Mouse (Mus musculus): Measurements from ENCODE around the gene Cdkl3.

The Cdkl3 gene

GRCm38 (mm10) chr11:52018217-52018616 is 14.2 kb downstream of the Cdkl3 start:
- no peak for DNase-seq

- DNase-seq = no peak
Measured at GRCm38 (mm10) chr11:52032356-52032755, 28.3 kb downstream of the Cdkl3 start.

GRCm38 (mm10) chr11:52033953-52034352 is 29.9 kb downstream of the Cdkl3 start:
- DNase-seq = no peak

- DNase-seq = peak; percentile 18 to 20
Measured at GRCm38 (mm10) chr11:52035905-52036304, 31.9 kb downstream of the Cdkl3 start.

- DNase-seq = no peak
Measured at GRCm38 (mm10) chr11:52037659-52038058, 33.6 kb downstream of the Cdkl3 start.

- DNase-seq = no peak
Measured at GRCm38 (mm10) chr11:52043224-52043623, 39.2 kb downstream of the Cdkl3 start.

- DNase-seq = no peak
Measured at GRCm38 (mm10) chr11:52044156-52044555, 40.1 kb downstream of the Cdkl3 start.

GRCm38 (mm10) chr11:52046446-52047165 is 42.6 kb downstream of the Cdkl3 start:
- DNase-seq = peak in 1 of 2 experiments; percentile 9

GRCm38 (mm10) chr11:52053371-52053770 is 49.4 kb downstream of the Cdkl3 start:
- DNase-seq = no peak

GRCm38 (mm10) chr11:52054728-52055127 is 50.7 kb downstream of the Cdkl3 start:
- no peak for DNase-seq

- DNase-seq = no peak
Measured at GRCm38 (mm10) chr11:52056198-52056597, 52.2 kb downstream of the Cdkl3 start.

- no peak for DNase-seq
Measured at GRCm38 (mm10) chr11:52059001-52059400, 55.0 kb downstream of the Cdkl3 start.

GRCm38 (mm10) chr11:52060315-52060714 is 56.3 kb downstream of the Cdkl3 start:
- no peak for DNase-seq

- no peak for DNase-seq
Measured at GRCm38 (mm10) chr11:52062406-52062805, 58.4 kb downstream of the Cdkl3 start.

- peak; percentile 33 to 52 for DNase-seq
Measured at GRCm38 (mm10) chr11:52064398-52064797, 60.4 kb downstream of the Cdkl3 start.

- peak in 1 of 2 experiments; percentile 27 for DNase-seq
Measured at GRCm38 (mm10) chr11:52065841-52066240, 61.8 kb downstream of the Cdkl3 start.

GRCm38 (mm10) chr11:52071768-52072167 is 67.7 kb downstream of the Cdkl3 start:
- DNase-seq = no peak

GRCm38 (mm10) chr11:52073528-52074170 is 69.6 kb downstream of the Cdkl3 start:
- no peak for DNase-seq

- peak; percentile 50 to 66 for DNase-seq
Measured at GRCm38 (mm10) chr11:52074626-52075470, 70.8 kb downstream of the Cdkl3 start.

GRCm38 (mm10) chr11:52075794-52076633 is 72.0 kb downstream of the Cdkl3 start:
- DNase-seq = peak; percentile 65 to 80

- DNase-seq = peak; percentile 16 to 33
Measured at GRCm38 (mm10) chr11:52076742-52077352, 72.8 kb downstream of the Cdkl3 start.

- DNase-seq = no peak
Measured at GRCm38 (mm10) chr11:52077939-52078338, 73.9 kb downstream of the Cdkl3 start.
